8 mouse cellular contexts compared by ENCODE assay signal in the genomic region with DNA sequence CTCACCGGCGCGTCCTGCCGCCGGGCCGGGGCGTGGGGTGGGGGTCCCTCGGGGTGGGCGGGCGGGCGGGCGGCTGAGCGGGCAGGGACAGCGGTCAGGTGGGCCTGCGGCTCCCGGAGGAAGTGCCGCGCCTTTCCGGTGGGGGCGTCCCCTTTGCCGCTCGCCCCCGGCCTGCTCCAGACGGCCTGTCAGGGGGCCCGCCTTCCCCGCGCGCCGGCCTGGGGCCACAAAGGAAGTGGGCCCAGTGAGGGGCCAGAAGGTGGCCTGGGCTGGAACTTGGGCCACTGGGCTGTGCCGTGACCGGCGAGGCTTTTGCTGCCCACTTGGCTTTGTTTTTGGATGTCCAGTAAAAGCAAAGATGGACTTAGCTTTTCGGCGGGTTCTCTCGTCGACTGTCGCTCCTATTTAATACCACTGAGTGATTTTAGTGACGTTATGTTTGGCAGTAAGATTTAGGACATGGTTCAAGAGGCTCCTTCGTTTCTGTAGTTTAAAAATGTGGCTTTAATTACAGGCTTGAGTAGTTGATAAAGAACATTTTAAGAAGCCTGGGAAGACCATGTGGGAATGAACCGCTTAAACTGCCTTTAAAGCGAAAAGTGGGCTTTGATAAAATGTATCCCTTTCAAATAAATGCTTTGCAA. TPM values are rescaled to one million over a fixed set of nuclear protein-coding genes. Genes with fewer than 3 reads are reported as not detected.
DNase-seq lines count a peak whose midpoint lies in the region; ATAC-seq and TF ChIP-seq lines count a peak whose summit lies in the region.

No protein-coding gene starts in this region.

- H3K4me1 ChIP-seq in cortical plate, adult 2 months (ENCODE audit: control insufficient read depth, insufficient read depth, low read length) = peaks cover 4% of the 10 kb centered on the region; the same call in 1 of the 2 replicates
- H3K4me1 ChIP-seq in limb, embryonic 11.5 days (ENCODE audit: control insufficient read depth, insufficient read depth, low read length) = 0 out of 2 replicates have a peak, but pooled peaks cover 2% of the 10 kb centered on the region
- H3K4me1 ChIP-seq in midbrain, embryonic 10.5 days = peaks cover 19% of the 10 kb centered on the region

- no peak for TF ChIP-seq CTCF in cortical plate, adult 2 months (IDR thresholded peaks at IDR 0.05; ENCODE audit: extremely low read depth, insufficient read depth, low read length)

- no peaks in the 10 kb centered on the region for H3K9me3 ChIP-seq in limb, embryonic 11.5 days (ENCODE audit: control insufficient read depth, low read length)
- H3K9me3 ChIP-seq in midbrain, embryonic 10.5 days (replicated peaks) = no peaks in the 10 kb centered on the region

- TF ChIP-seq POLR2A in cortical plate, adult 2 months (IDR thresholded peaks at IDR 0.05; ENCODE audit: extremely low read depth, insufficient read depth, low read length) = no peak

- no peaks in the 10 kb centered on the region for H3K27me3 ChIP-seq in limb, embryonic 11.5 days (ENCODE audit: control insufficient read depth, insufficient read depth, low read length)
- no peaks in the 10 kb centered on the region for H3K27me3 ChIP-seq in midbrain, embryonic 10.5 days (ENCODE audit: low read depth, poor library complexity, severe bottlenecking)

- peak; percentile 73 for ATAC-seq in limb, embryonic 11.5 days (ENCODE audit: insufficient number of reproducible peaks, low FRiP score, low TSS enrichment, low read depth)

- peak overlapping the region; percentile 87; the same call in 1 of the 2 replicates for H3K27ac ChIP-seq in cortical plate, adult 2 months (ENCODE audit: insufficient read depth, low read length)
- H3K27ac ChIP-seq in limb, embryonic 11.5 days (replicated peaks; ENCODE audit: low read depth, low read length) = peak overlapping the region; percentile 91
- H3K27ac ChIP-seq in midbrain, embryonic 10.5 days (replicated peaks) = peak overlapping the region; percentile 99

- DNase-seq in adipocyte (ENCODE audit: low spot score) = peak; percentile 77
- peak; percentile 62 to 68 for DNase-seq in gastrocnemius, postnatal 36 days
- peak; percentile 79 for DNase-seq in induced T-regulatory cell, adult 2 months (ENCODE audit: low read depth)
- DNase-seq in limb, embryonic 11.5 days (ENCODE audit: low spot score) = peak; percentile 80
- peak; percentile 76 for DNase-seq in midbrain, embryonic 10.5 days (ENCODE audit: low spot score)
- peak; percentile 16 to 25 for DNase-seq in right cerebral cortex, postnatal 36 days (ENCODE audit: low spot score in 2 of 2)
- peak; percentile 59 for DNase-seq in urinary bladder, postnatal 25 days (ENCODE audit: low spot score)

- peak overlapping the region; percentile 95 for H3K4me3 ChIP-seq in cortical plate, adult 2 months (ENCODE audit: insufficient read depth, low read length)
- peak overlapping the region; percentile 82 for H3K4me3 ChIP-seq in limb, embryonic 11.5 days (ENCODE audit: low read depth, low read length)
- H3K4me3 ChIP-seq in midbrain, embryonic 10.5 days = peak overlapping the region; percentile 85

- intact Hi-C loops in gastrocnemius, postnatal 36 days (cut with DNase I) = no loop called here

- peak overlapping the region; percentile 90 for H3K9ac ChIP-seq in limb, embryonic 11.5 days (ENCODE audit: low read length)

- H3K36me3 ChIP-seq in limb, embryonic 11.5 days (ENCODE audit: control insufficient read depth, insufficient read depth, low read length) = peaks cover 5% of the 10 kb centered on the region; the same call in 1 of the 2 replicates
- peaks cover 35% of the 10 kb centered on the region for H3K36me3 ChIP-seq in midbrain, embryonic 10.5 days

- H3K4me2 ChIP-seq in limb, embryonic 11.5 days (ENCODE audit: low read depth, severe bottlenecking) = peak overlapping the region; percentile 59

- WGBS in limb, embryonic 11.5 days = 1% methylated on average over 33 of the region's 41 CpGs
- under 1% methylated on average over 41 of the region's 41 CpGs for WGBS in midbrain, embryonic 10.5 days

RNA-seq across cellular contexts. Expression of gene Ccm2, which starts 0.5 kb away (rescaled TPM):
- 92.0 and 106 TPM in 2 replicates for polyA plus RNA-seq in cortical plate, adult 2 months (2012; rRNA removed)
- total RNA-seq in gastrocnemius, postnatal 36 days (2021) = 10 to 100 TPM; 24.4 to 26.6 TPM
- polyA plus RNA-seq in limb, embryonic 11.5 days (2014; fragmentation: Nextera tagmentation; extraction: Ambion mirVana) = 95.1 and 96.9 TPM in 2 replicates
- 106 and 108 TPM in 2 replicates for polyA plus RNA-seq in midbrain, embryonic 10.5 days (2016; fragmentation: Nextera tagmentation; extraction: Ambion mirVana)

RNA-seq across cellular contexts. Expression of gene Myo1g, which starts 26.4 kb away (rescaled TPM):
- polyA plus RNA-seq in cortical plate, adult 2 months (2012; rRNA removed) = 0.75 and 0.87 TPM in 2 replicates
- total RNA-seq in gastrocnemius, postnatal 36 days (2021) = 1 to 10 TPM; 1.3 to 1.7 TPM
- 0.64 and 0.74 TPM in 2 replicates for polyA plus RNA-seq in limb, embryonic 11.5 days (2014; fragmentation: Nextera tagmentation; extraction: Ambion mirVana)
- polyA plus RNA-seq in midbrain, embryonic 10.5 days (2016; fragmentation: Nextera tagmentation; extraction: Ambion mirVana) = 0.86 and 0.87 TPM in 2 replicates

RNA-seq across cellular contexts. Expression of gene Nacad, which starts 58.7 kb away (rescaled TPM):
- 52.3 and 54.1 TPM in 2 replicates for polyA plus RNA-seq in cortical plate, adult 2 months (2012; rRNA removed)
- total RNA-seq in gastrocnemius, postnatal 36 days (2021) = under 1 TPM; 0.20 to 0.42 TPM
- polyA plus RNA-seq in limb, embryonic 11.5 days (2014; fragmentation: Nextera tagmentation; extraction: Ambion mirVana) = 0.34 and 1.1 TPM in 2 replicates
- polyA plus RNA-seq in midbrain, embryonic 10.5 days (2016; fragmentation: Nextera tagmentation; extraction: Ambion mirVana) = 17.2 and 39.7 TPM in 2 replicates

Comparison
In these comparisons a context has a peak if more than half of its experiments do, and no peak if none do; other contexts are left out.
1. Peak in every context shown above with its lines: DNase-seq, ATAC-seq, H3K4me3 ChIP-seq and H3K27ac ChIP-seq.
2. DNase-seq: peak in every context shown above with its lines; median percentile 80 in limb, embryonic 11.5 days; 79 in induced T-regulatory cell, adult 2 months; 77 in adipocyte; 76 in midbrain, embryonic 10.5 days; 65 in gastrocnemius, postnatal 36 days; 59 in urinary bladder, postnatal 25 days; 20 in right cerebral cortex, postnatal 36 days.